Mouse (Mus musculus): ENCODE results near the gene Cbl. TPM values are rescaled to one million over a fixed set of nuclear protein-coding genes. Genes with fewer than 3 reads are reported as not detected.

Cbl gene
- 19.7 and 24.1 TPM in 2 replicates for polyA plus RNA-seq (2012; rRNA removed)

DNA sequence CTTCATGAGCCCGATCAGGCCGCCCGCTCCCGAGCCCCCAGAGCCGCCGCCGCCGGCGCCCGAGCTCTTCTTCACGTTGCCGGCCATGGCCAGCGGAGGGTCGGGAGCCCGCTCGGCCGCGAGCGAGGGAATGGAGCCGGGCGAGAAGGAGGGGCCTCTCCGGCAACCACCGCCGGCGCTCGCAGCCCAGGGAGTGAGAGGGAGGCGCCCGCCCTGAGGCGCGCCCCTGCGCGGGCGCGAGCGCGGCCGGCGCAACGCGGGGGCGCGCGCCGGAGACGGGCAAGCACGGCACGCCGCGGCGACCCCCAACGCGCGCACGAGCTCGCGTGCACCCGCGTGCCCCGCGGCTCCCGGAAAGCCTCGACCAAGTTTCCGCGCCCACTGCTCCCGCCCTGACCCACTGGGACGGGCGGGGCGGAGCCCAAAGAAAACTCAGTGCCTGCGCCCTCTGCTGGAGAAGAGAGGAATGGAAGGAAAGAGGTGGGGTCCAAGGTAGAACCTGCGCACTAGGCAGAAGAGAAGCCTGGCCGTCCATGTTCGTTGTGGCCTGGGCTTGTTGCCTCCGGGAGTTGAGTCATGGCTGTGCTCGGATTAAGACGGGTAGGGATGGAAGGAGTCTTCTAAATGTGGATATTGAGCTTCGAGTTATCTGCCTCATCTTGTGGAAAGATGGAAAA, at the start of gene Cbl:
TSS of gene Cbl (minus strand) at position 248 of the 677 bp plus-strand sequence.

DNA sequence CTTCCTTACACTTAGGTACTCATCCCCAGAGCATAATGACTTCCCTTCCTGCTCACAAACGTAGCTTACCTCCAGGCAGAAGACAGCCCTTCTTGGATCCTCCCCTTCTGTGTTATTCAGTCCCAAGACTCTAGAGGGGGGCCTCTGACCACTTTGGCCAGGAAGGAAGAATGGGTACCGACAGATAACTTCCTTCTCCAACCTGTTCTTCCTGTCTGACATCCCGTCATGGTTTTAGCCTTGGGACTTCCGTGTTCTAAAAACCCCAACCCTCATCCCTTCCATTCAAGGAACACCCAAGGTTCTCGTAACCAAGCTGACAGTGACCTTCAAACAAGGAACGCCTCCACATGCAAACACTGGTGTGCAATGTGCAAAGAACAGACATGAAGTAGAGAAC, 34.6 kb upstream of the Cbl start, which contains the start of gene Nlrx1:
TSS of gene Nlrx1 (minus strand) at position 168 of the 400 bp plus-strand sequence.

DNA sequence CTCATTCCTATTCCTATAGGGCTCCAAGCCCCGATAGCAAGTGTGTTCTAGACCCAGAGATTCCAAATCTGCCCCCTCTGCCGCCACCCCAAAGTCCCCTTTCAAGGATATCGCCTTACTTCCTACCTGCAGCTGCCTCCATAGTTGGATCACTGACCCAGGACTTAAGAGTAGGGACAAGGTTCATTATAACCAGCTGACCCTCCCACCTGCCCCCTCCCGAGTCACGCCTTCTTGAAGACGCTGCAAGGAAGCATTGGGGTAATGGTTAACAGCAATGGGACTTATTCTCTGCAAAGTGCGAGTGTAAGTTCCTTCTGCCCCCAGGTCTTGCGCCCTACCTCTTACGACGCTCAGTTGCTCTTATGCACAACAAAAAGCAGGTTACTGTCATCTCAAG, 17.5 kb upstream of the Cbl start, which contains the start of gene Pdzd3:
TSS of gene Pdzd3 (minus strand) at position 158 of the 400 bp plus-strand sequence.

DNA sequence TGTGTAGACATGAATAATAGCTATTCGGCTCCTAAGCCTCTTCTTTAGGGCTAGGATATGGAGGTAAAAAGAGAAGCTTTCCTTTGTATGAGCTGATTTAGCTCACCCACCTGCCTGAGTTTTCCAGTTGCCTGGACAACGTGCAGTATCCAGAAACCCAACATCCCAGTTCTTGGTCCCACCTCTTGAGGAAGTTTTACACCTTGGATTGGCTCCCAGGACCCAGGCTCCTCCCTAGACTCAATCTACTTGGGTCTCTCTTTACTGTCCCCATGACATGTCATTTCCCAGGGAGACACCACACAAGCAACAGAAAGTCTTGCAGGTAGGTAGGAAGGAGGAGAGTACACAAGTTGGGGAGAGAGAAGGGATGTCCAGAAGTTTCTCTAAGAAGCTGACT, 6.5 kb upstream of the Cbl start, which contains the start of gene Ccdc153:
TSS of gene Ccdc153 (plus strand) at position 278 of the 400 bp plus-strand sequence.

DNA sequence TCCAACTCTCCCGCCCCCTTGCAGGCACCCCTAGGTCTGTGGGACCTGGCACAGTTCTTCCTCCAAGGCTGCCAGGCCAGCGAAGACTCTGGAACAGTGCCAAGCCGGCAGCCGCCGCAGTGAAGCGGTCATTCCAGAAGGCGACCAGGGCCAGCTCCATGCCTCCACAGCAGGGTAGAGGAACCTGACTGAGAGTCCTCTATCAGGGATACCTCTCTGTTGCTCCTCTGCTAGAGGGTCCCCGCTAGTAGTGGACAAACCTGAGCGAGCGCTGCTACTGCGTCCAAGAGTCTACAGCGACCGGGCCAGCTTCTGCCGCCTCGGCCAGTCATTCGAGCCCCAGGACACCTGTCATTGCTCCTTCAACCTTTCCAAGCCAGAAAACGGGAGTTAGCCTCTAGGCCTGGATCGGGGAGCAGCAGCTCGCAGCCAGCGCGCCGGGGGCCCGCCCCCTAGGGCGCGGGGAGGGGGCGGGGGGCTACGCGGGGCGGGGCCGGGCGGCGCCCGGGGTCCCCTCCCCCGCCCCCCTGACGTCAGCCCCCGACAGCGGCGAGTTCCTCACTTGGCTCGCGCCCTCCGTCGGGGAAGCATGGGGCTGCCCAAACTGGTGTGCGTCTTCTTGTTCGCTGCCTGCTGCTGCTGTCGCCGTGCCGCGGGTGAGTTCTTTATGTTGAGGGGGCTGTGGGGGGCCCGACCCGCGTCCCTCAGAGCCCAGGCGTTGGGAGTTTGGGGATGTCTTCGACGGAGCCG, 99.6 kb downstream of the Cbl start, which contains the start of gene Mcam:
TSS of gene Mcam (plus strand) at position 369 of the 750 bp plus-strand sequence.

DNA sequence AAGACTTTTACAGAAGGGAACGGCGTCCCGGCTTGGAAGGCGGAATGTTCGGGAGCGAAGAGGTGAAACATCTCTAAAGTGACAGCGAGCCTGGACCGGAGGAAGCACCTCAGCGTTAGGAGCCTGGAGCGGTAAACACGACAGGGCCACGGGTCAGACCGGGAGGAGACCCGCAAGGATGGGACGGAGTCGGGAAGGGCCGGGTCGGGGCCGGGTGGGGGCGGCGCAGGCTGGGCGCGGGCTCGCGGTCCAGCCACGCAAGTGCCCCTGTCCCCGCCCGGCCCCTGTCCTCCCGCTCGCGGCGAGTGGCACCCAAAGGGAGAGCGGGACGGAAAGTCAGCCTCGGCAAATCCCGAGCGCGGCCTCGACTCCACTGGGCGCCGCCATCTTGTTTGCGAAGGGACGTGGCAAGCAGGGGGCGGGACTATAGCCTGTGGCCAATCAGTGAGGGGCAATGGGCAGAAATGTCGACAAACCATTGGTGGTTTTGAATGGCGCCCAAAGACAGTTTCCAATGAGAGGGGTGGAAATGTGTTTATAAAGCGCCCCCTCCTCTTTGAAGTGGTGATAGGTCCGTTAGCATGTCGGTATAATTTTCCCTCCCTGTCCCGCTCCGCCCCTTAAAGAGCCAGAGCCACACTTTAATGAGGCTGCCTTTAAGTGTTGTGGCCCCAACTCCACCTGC, 120.6 kb downstream of the Cbl start, which contains the start of the genes Gm49380 and Rnf26:
TSS of gene Gm49380 (minus strand) at position 396 of the 685 bp plus-strand sequence.
TSS of gene Rnf26 (minus strand) at position 413 of the 685 bp plus-strand sequence.

DNA sequence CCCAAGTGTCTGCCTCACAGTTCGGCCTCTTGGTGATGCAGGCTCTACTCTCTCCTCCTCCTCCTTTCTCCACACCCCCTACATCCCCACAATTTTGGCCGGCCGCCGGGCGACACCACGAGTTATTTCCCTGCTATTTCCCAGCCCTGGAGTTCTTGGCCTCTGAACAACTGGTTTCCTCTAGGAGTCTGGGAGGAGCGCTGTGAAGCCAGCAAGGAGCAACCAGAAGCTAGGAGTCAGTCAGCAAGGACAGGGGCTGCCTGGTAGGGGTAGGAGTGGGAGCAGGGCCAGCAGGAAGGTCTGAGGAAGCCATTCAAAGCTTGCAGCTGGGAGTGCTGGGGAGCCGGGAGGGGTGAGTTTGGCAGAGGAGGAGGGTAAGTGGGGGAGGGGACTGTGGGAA, 126.7 kb downstream of the Cbl start, which contains the start of gene C1qtnf5:
TSS of gene C1qtnf5 (plus strand) at position 136 of the 400 bp plus-strand sequence.

DNA sequence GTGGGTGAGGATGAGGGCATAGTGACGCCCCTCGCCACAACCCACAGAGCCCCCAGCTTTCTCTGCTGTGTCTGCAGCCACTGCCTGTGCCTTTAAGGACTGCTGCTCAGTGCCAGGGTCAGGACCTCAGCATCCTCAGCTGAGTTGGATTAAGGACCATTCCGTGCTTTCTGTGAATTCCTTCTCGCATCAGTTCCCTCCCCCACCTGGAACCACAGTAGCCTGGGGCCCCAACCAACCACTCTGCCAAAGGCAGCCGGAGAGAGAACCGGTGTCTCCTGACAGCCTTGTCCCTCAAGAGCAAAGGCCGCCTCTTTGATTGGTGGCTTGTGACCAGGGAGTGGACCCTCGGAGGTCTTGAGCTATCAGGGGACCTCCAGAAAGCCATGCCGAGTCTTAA, 132.4 kb downstream of the Cbl start, which contains the start of gene Mfrp:
TSS of gene Mfrp (plus strand) at position 240 of the 400 bp plus-strand sequence.

Other genes with a start within 250 kb of the Cbl start
- gene Thy1, start 190.7 kb downstream of the Cbl start, polyA plus RNA-seq (2012; rRNA removed) = 0.28 and 2.0 TPM in 2 replicates
- gene Usp2, start 167.0 kb downstream of the Cbl start, polyA plus RNA-seq (2012; rRNA removed) = 2.6 and 2.8 TPM in 2 replicates
- 0.17 and 0.26 TPM in 2 replicates for gene Mfrp, start 132.3 kb downstream of the Cbl start, polyA plus RNA-seq (2012; rRNA removed)
- gene C1qtnf5, start 126.8 kb downstream of the Cbl start, polyA plus RNA-seq (2012; rRNA removed) = 0.67 and 1.6 TPM in 2 replicates
- gene Gm49380, start 120.5 kb downstream of the Cbl start, polyA plus RNA-seq (2012; rRNA removed) = 0.31 and 0.55 TPM in 2 replicates
- gene Rnf26, start 120.5 kb downstream of the Cbl start, polyA plus RNA-seq (2012; rRNA removed) = 46.4 and 52.6 TPM in 2 replicates
- 22.7 and 32.7 TPM in 2 replicates for gene Mcam, start 99.6 kb downstream of the Cbl start, polyA plus RNA-seq (2012; rRNA removed)
- 0.05 and 0.14 TPM in 2 replicates for gene Ccdc153, start 6.6 kb upstream of the Cbl start, polyA plus RNA-seq (2012; rRNA removed)
- gene Pdzd3, start 17.4 kb upstream of the Cbl start, polyA plus RNA-seq (2012; rRNA removed) = 0.20 and 0.31 TPM in 2 replicates
- gene Nlrx1, start 34.5 kb upstream of the Cbl start, polyA plus RNA-seq (2012; rRNA removed) = 2.0 and 2.4 TPM in 2 replicates
- 19.3 and 19.5 TPM in 2 replicates for gene Abcg4, start 54.6 kb upstream of the Cbl start, polyA plus RNA-seq (2012; rRNA removed)
- gene Hinfp, start 71.6 kb upstream of the Cbl start, polyA plus RNA-seq (2012; rRNA removed) = 38.6 and 43.6 TPM in 2 replicates
- gene C2cd2l, start 86.2 kb upstream of the Cbl start, polyA plus RNA-seq (2012; rRNA removed) = 19.9 and 22.4 TPM in 2 replicates
- 20.6 and 44.7 TPM in 2 replicates for gene Dpagt1, start 92.0 kb upstream of the Cbl start, polyA plus RNA-seq (2012; rRNA removed)
- 292 and 369 TPM in 2 replicates for gene H2afx, start 100.6 kb upstream of the Cbl start, polyA plus RNA-seq (2012; rRNA removed)
- gene Hmbs, start 110.2 kb upstream of the Cbl start, polyA plus RNA-seq (2012; rRNA removed) = 111 and 135 TPM in 2 replicates
- gene Vps11, start 127.6 kb upstream of the Cbl start, polyA plus RNA-seq (2012; rRNA removed) = 24.8 and 28.6 TPM in 2 replicates
- 59.1 and 68.3 TPM in 2 replicates for gene Hyou1, start 145.4 kb upstream of the Cbl start, polyA plus RNA-seq (2012; rRNA removed)
- gene Slc37a4, start 162.8 kb upstream of the Cbl start, polyA plus RNA-seq (2012; rRNA removed) = 20.2 TPM in 2 replicates
- 853 and 1,290 TPM in 2 replicates for gene Rps25, start 173.1 kb upstream of the Cbl start, polyA plus RNA-seq (2012; rRNA removed)
- gene Trappc4, start 173.6 kb upstream of the Cbl start, polyA plus RNA-seq (2012; rRNA removed) = 123 and 141 TPM in 2 replicates
- gene Ccdc84, start 184.5 kb upstream of the Cbl start, polyA plus RNA-seq (2012; rRNA removed) = 37.0 and 40.8 TPM in 2 replicates
- not detected in 2 replicates for gene Foxr1, start 207.1 kb upstream of the Cbl start, polyA plus RNA-seq (2012; rRNA removed)
- gene Upk2, start 220.9 kb upstream of the Cbl start, polyA plus RNA-seq (2012; rRNA removed) = 0.11 and 0.43 TPM in 2 replicates
- gene Bcl9l, start 248.8 kb upstream of the Cbl start, polyA plus RNA-seq (2012; rRNA removed) = 15.7 and 19.1 TPM in 2 replicates

All from central nervous system, embryonic 11.5 days (tissue).